Mouse (Mus musculus) hematopoietic stem cell, adult 5-6 weeks (primary cell): ENCODE measurements around the gene Tmem8b. TPM values are rescaled to one million over a fixed set of nuclear protein-coding genes. Genes with fewer than 3 reads are reported as not detected.

Experiments used
- ATAC-seq, 2 experiments: fragments of 125-278 bp in 1 of 2; replicated peaks in 1 of 2; 2 replicates each; pipeline ENCODE4 v1.8.0; 2016 to 2017; ENCODE audit warnings: inconsistent platforms in 2 of 2, mild to moderate bottlenecking in 2 of 2, moderate number of reproducible peaks in 2 of 2, low read depth in 1 of 2, moderate TSS enrichment in 1 of 2; ENCODE audit not compliant: low FRiP score in 2 of 2, poor library complexity in 2 of 2, severe bottlenecking in 2 of 2, insufficient read depth in 1 of 2, low TSS enrichment in 1 of 2
- total RNA-seq: library from RNA; stranded (forward); fragments of 172-1452, 232-1000 nt; gene quantifications from 2 replicates; pipeline ENCODE4 v1.2.3, GENCODE M21; 2017

Tmem8b gene
- total RNA-seq, 1 experiment from 2014 or later: 1.3 TPM

DNA sequence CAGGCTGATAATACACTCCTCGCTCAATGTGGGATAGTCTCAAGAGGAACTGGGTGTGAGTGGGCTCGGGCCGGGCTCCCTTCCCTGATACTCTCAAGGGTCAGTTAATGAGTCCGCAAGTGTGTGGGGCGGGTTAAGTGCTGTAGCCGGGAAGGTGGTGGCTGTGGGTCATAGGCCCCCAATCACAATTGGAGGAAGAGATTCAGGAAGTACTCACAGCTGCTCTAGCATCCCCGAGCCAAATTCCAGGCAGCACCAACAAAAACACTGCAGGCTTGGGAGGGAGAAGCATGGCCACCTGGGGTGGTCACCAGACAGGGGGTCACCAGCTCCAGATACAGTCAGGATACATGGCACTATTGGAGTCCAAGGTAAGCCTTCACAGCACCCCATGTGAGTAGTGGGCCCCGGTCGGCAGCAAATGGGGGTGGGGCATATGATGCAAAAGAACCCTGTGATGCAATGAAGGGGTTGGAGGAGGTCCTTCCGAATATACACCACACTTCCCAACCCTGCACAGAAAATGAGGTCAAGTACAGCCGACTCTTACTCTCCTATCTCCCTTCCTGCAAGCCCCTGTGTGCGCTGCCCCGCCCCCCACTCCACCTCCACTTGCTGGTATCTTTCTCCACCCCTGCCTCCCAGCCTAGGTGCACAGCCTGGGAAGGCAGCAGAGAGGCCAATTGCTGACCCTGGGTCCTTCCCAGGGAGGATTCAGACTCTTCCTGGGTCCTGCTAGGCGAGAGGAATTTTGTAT, 61.2 kb downstream of the Tmem8b start, which contains the start of gene Spaar:
TSS of gene Spaar (plus strand) at position 241 of the 757 bp plus-strand sequence.
- ATAC-seq: no peak

DNA sequence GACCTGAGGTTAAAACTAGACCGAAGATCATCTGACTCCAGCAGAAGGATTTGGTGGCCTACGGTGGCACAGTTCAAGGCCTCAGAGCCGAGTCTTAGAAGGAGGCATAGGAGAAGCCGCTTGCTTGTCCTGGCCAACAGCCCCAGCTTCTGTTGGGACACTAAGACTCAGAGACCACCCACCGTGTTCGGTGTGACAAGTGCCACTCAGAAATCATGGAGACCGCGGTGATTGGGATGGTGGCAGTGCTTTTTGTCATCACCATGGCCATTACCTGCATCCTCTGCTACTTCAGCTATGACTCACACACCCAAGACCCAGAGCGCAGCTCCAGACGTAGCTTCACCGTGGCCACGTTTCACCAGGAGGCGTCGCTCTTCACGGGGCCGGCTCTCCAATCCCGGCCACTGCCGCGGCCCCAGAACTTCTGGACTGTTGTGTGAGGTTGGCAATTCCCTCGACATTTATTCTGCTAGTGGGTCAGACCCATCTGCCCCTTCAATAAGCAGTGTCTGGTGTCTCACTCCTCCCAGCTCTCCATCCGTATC, 62.1 kb downstream of the Tmem8b start:
- ATAC-seq: no peak

DNA sequence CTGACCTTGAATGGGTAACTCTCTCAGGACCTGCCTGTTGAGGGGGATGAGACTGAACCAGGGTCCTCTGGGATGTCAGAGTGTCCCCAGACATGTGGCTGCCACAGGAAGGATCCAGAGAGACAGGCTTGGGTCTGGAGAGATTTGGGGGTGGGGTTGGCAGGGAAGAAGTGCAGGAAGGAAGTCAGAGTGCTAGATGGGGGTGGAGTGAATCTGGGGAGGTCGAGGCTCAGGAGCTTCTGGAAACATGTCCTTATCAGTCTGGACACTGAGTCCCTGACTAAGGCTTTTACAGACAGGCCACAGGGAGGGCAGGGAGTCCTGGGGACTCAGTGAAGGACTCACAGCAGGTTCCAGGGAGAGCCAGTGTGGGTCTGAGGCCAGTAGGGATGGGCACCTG, 63.4 kb downstream of the Tmem8b start:
- no peak for ATAC-seq

DNA sequence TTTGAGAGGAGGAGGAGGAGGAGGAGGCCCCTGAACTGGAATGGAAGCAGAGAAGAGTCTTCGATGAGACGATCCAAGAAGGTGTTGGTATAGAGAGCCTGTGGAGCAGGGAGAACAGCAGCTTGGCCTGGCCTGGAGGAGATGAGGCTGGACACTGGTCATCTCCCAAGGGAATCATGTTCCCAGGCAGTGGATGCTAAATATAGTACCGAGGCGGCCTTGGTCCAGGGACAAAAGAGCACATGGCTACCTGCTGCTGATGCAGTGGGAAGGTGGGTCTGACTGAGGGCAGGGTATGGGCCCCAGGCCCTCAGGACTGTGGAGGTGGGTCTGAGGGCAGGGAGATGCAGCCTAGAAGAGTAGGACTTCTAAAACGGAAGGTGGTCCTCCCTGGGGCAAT, 64.4 kb downstream of the Tmem8b start:
- no peak for ATAC-seq

DNA sequence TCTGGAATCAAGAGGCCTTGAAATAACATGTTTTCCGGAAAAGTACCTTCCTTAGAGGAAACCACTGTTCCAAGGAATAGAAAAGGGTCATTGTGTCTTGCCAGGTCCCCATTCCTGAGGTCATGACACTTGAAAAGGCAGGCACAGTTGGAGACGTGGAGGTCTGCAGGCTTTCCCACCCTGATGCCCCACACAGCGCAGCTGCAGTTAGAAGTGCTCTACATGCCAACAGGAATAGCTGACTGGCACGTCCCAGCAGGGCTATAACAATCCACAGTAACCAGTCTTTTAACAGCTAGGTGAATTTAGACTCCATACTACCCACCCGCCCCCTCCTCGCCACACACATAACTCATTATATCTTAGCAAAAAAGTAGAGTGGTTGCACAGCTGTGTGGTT, 68.4 kb downstream of the Tmem8b start:
- no peak for ATAC-seq

DNA sequence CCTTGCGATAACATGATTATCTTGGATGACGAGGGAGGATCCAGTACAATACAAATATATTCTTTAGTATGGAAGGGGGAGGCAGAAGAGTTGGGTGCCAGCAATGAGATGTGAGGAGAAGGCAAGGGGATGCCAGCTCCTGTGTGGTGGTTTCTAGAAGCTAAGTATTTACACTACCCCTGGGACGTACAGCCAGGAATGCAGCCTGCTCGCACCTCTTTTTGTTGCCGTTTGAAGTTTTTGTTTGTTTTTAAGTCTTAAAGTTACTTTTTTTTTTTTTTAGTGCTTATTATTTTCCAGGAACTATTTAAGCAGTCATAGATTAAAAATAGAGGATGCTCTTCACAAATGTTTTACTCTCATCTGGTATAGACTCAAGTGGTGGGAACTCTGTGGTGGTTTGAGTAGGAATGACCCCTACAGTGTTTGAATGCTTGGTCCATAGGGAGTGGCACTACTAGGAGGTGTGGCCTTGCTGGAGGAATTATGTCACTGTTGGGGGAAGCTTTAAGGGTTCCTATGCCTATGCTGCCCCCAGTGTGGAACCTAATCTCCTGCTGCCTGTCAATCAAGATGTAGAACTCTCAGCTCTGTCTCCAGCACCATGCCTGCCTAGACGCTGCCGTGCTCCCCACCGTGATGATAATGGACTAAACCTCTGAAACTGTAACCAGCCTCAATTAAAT, 70.4 kb downstream of the Tmem8b start:
- ATAC-seq: no peak

DNA sequence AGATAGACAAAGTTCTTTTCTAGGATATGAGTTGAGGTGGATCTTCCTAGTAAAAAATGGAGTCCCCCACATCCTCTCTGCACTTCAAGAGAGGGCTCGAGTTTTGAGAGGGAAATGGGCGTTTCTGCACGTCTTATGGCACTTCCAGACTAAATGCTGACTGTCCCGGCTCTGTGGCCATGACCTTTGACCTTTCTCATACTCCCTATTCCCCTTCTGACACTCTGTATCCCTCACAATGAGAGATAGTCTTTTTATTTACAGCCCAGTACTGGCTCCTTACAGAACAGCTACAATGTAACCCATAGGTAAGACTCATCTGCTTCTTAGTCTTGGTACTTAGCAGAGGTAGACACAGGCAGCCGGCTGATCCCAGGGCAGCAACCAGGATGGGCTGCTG, 72.8 kb downstream of the Tmem8b start:
- no peak for ATAC-seq

Other genes starting within 250 kb of the Tmem8b start
- not detected in 2 replicates for gene Fam166b, start 239.8 kb upstream of the Tmem8b start, total RNA-seq
- gene Tesk1, start 227.0 kb upstream of the Tmem8b start, total RNA-seq: 12.0 and 17.6 TPM in 2 replicates
- 91.6 and 153 TPM in 2 replicates for gene Cd72, start 214.3 kb upstream of the Tmem8b start, total RNA-seq
- gene Sit1, start 185.2 kb upstream of the Tmem8b start, total RNA-seq: not detected in 2 replicates
- 45.7 and 55.6 TPM in 2 replicates for gene Ccdc107, start 176.1 kb upstream of the Tmem8b start, total RNA-seq
- gene Arhgef39, start 169.3 kb upstream of the Tmem8b start, total RNA-seq: 66.5 and 76.9 TPM in 2 replicates
- 2.4 and 10.6 TPM in 2 replicates for gene Car9, start 162.0 kb upstream of the Tmem8b start, total RNA-seq
- 18.6 and 28.2 TPM in 2 replicates for gene Tpm2, start 145.2 kb upstream of the Tmem8b start, total RNA-seq
- 76.7 and 97.5 TPM in 2 replicates for gene Creb3, start 106.6 kb upstream of the Tmem8b start, total RNA-seq
- 306 and 337 TPM in 2 replicates for gene Tln1, start 106.3 kb upstream of the Tmem8b start, total RNA-seq
- 13.6 and 41.0 TPM in 2 replicates for gene Rgp1, start 90.3 kb upstream of the Tmem8b start, total RNA-seq
- 11.9 and 19.9 TPM in 2 replicates for gene Gba2, start 90.1 kb upstream of the Tmem8b start, total RNA-seq
- 0.40 TPM in 1 of 2 replicates, not detected in the other for gene Msmp, start 84.5 kb upstream of the Tmem8b start, total RNA-seq
- 4.2 and 7.2 TPM in 2 replicates for gene Npr2, start 37.0 kb upstream of the Tmem8b start, total RNA-seq
- gene Spag8, start 15.4 kb upstream of the Tmem8b start, total RNA-seq: not detected in 2 replicates
- 61.0 and 88.4 TPM in 2 replicates for gene Hint2, start 12.5 kb upstream of the Tmem8b start, total RNA-seq
- gene Fam221b, start 174 bp downstream of the Tmem8b start, total RNA-seq: 0.44 and 0.50 TPM in 2 replicates
- not detected in 2 replicates for gene Olfr70, start 31.8 kb downstream of the Tmem8b start, total RNA-seq
- not detected in 2 replicates for gene Olfr71, start 41.3 kb downstream of the Tmem8b start, total RNA-seq
- gene Hrct1, start 58.2 kb downstream of the Tmem8b start, total RNA-seq: not detected in 2 replicates
- not detected in 2 replicates for gene Spaar, start 61.1 kb downstream of the Tmem8b start, total RNA-seq
- gene Olfr159, start 102.0 kb downstream of the Tmem8b start, total RNA-seq: not detected in 2 replicates
- not detected in 2 replicates for gene Olfr156, start 154.9 kb downstream of the Tmem8b start, total RNA-seq
- not detected in 2 replicates for gene Olfr157, start 171.2 kb downstream of the Tmem8b start, total RNA-seq
- gene Olfr155, start 182.6 kb downstream of the Tmem8b start, total RNA-seq: not detected in 2 replicates
- 2.5 and 2.8 TPM in 2 replicates for gene Reck, start 206.6 kb downstream of the Tmem8b start, total RNA-seq